Mouse (Mus musculus) granulocyte monocyte progenitor cell, adult 5-6 weeks (primary cell): ENCODE measurements at regions not wholly inside any gene's neighbourhood (a gene's known extent, or its start where the extent isn't known, plus 50 kb on each side); places are given as distances from the start of the nearest gene placed in this dataset.
"Not testable (repeated sequence)": the region's sequence is repeated elsewhere in the genome, so short reads cannot be mapped to it uniquely, and the experiment has no call there.

Experiments used
- ATAC-seq: replicated peaks from 2 replicates; pipeline ENCODE4 v1.8.0; 2016; ENCODE audit warnings: mild to moderate bottlenecking, moderate TSS enrichment, inconsistent platforms; ENCODE audit not compliant: poor library complexity, severe bottlenecking

DNA sequence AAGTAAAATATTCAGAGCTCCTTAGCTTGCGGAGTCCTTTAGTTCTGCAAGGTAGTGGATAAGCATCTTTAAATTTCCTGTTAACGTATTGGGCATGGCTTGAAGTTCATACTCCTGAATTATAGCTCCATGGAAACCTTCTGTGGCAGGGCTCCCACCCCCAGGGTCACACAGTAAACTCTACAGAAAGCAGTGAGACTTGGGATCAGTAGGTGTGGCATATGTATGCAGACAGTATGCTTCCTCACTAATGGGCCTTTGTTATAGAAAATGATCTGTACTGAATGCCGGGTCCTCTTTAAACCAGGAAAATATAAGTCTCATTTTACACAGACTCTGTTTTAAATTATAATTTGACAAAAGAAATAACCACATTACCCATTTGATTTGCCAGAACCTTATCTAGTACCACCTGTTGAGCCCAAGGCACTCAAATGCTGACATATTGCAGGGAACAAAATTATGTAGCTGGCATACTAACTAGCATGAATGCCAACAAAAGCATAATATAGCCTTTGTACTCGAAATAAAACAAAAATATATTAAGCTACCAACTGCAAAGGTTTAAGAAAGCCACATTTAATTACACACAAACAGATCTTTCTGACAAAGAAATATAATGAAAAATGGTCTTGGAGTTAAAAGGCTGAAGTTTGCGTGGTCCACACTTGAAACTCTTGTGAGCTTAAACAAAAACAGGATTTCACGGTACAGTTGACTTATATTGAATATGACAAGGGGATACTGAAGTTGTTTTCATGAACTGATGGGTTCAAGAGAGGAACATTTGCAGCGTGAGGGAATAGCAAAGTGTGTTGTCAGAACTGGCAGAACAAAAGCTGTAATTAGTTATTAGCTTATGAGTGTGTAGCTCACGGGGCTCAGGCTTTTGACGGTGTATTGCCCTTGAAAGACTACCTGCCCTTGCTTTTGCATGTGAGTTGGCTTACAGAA is 310.7 kb upstream of the Nr5a2 start:
- ATAC-seq: no peak

DNA sequence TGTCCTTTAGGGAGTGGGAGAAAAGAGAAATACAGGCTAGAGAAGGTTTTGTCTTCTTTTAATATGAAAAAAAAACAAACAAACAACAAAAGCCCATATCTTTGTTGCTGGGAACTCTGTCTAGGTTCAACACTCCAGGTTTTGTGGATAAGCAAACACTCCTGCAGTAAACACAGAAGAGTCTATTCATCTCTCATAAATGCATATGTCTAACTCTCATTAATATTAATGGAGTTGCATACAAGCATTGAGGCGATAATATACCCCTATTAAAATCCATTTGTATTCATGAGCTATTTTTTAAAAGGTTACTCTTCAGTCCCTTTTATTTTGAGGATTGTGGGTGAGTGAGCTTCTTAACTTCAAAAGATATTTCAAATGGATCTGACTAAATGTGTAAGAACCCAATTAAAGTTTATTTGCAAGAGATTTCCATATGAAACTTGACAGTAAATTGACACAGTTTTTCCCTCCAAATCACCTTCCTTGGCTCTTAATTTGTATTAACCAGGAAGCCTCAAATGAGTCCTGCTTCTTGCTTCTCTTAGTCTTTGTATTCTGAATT is 302.6 kb upstream of the Nr5a2 start:
- no peak for ATAC-seq

DNA sequence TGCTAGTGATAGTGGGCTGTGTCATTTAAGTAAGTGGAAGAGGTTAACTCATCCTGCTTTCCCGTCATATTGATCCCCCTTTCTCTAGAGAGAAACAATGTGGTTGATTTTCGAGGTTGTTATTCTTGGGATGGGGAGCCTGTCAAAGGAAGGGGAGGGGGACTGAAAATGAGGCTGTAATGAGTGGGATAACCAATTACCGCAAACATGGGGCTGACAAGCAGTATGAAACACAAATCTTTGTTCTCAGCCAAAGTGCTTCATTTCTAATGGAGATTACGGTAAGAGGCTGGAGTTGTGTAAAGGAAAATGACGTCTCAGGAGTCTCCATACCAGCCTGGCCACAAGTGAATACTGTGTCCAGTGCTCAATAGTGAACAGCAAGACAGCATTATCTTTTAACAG is 301.9 kb upstream of the Nr5a2 start:
- no peak for ATAC-seq

DNA sequence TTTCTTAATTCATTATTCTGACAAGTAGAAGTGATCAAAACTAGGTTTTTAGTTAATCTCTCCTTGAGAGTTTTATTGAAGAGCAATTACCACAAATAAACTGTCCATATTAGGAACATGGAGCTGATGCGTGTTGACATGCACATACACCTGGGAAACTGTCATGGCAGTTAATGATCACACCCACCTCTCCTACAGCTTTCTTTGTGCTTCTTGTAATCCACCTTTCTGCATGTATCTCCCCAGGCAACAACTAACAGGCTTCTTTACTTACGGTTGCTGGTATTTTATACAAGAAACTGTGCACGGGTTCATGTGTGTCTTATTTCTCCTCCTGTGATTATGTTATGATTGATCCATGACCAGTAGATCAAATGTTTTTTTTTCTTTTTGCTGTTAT is 296.0 kb upstream of the Nr5a2 start:
- ATAC-seq: no peak

DNA sequence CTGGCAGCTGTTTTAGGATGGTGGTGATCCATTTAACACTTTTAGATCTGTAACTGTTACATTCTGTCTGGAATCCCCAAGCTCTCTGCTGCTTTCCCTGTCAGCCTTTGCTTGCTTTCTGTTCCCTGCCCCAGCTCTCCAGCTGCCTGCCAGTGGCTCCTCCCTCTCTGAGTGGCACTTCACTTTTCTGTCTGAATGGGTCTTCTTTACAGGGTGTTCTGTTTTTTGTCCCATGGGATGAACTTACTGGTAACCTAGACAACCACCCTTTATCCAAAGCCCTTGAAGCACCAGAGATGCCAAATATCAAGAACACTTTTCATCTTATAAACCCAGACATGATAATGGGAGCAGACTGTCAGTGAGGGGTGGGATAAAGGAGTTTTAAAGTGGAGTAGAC is 294.8 kb upstream of the Nr5a2 start:
- no peak for ATAC-seq

DNA sequence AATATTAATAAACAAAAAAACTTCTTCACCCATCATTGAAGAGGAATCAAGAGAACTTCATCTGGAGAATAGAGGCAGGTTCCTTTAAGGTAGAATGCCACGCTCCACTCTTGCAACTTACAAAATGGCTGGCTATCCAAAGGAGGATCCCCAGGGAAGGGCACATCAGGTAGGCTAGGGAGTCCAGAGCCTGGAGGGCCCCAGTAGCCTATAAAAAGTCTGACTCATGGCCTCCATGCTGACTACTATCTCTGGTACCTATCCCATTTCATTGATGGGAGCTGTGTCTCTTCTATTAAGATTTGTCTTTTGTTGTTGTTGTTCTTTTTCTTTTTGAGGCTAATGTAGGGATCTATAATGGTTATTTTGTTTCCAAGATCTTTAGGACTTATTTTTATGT is 294.4 kb upstream of the Nr5a2 start:
- no peak for ATAC-seq

DNA sequence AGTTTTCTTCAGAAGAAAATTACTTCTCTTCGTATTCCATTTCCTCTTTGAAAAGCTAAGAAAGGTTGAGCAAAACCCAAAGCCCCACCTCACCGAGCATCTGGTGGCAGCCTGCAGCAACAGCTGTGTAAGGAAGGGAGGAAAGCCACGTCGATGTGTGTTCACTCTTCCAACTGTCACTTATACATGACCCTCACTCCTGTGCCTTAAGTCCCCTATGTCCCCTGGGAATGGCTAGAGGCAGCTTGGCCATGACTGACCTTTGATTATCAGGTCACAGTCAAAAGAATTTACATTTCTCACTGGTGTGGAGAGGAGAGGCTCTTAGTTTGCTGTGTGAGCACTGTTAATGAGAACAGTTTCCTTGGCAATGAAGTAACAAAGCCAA is 266.8 kb upstream of the Nr5a2 start:
- no peak for ATAC-seq

DNA sequence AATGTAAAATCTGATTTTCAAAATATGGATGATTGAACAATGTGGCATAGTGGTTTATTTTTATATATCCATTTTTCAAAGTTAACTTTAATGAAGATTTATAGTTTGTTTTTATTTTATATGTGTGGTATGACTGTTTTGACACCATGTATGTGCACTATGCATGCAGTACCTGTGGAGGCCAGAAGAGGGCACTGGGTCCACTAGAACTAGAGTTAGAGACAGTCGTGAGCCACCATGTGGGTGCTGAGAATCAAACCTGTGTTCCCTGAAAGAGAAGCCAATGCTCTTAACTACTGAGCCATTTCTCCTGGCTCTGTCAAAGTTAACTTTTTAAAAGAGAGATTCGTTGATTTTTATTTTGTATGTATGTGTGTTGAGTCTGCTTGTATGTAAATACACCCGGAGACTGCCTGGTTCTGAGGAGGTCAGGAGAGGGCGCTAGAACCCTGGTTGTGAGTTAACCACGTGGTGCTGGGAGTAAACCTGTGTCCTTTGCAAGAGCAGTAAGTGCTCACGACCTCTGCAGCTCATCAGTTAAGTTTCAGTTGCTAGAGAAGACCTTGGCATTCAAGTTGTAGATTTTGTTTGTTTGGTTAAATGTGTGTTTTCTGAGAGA is 266.3 kb upstream of the Nr5a2 start:
- ATAC-seq: peak; percentile 41; the same call in 1 of the 2 replicates

DNA sequence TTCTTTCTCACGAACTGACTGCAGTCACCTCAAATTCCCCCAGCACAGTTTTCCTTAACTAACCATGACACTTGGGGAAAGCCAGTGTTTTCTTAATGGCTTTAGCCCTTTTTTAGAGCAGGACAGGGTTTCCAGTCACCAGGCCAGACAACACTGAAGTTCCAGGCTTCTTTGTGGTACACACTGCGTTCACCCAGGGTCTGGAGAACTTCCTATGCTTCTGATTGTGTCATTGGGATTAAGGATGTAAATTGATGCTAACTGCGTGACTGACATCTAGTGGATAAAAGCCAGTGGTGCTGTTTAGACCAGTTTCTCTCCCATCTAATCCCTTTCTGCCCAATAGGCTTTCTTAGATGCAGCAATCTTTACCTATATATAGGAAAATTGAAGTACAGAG is 265.2 kb upstream of the Nr5a2 start:
- peak; percentile 64 for ATAC-seq

DNA sequence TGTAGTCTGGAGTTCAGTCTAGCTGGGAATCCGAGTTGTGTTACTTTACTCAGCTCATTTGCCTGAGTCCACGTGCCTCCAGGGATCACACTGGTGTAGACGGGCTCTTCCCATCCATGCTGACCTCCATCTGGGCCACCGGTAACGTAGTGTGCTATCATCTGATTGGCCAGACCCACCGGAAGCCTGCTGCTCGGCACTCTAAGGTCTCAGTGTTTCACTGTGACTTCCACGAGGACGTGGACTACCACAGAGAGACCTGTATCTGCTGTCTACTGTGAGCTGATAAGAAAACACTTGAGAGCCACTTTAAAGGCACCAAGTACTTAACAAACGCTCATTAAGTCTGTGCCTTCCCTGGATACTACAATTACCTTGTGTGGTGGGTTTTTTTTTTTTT is 262.8 kb upstream of the Nr5a2 start:
- no peak for ATAC-seq

DNA sequence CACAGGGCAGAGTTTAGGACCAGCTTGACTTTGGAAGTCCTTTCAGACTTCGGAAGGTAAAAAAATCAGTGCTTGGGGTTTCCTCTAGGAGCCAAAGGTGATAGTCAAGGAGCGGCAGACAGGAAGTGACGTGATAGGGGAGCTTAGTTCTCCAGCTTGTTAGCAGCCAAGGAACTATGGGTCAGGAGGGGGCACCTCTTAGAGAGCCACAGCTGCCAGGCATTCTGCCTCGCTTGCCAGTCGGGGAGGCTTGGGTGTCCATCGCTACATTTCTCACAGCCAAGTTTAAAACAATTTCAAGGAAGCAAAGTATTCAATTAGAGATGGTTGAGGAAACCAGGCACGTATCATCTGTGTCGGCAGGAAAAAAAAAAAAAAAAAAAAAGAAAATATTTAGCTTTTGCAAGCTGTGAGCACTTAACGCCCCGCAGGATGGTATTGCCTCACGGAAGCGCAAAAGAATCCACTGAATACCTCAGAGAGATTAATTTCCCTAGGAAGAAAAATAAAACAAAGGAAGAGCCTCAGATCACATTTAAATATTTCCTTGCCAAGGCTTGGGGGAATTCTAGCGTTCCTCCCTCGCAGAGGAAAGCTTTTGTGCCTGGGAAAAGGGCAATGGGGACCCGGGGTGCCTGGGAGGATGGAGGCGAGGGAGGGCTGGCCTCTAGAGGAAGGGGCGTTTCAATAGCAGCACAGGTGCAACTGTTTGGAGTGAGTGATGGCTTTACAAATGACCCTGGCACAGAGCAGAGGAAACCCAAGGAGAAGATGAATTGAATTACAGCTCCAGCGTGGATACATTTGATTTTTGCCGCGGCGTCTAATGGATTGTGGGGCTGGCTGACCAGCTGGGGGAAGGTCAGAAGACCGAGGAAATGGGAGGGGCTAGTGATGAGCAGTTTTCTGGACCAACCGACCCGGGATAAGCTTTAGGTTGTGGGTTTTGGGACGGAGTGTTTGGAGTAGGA is 261.1 kb upstream of the Nr5a2 start:
- ATAC-seq: no peak

DNA sequence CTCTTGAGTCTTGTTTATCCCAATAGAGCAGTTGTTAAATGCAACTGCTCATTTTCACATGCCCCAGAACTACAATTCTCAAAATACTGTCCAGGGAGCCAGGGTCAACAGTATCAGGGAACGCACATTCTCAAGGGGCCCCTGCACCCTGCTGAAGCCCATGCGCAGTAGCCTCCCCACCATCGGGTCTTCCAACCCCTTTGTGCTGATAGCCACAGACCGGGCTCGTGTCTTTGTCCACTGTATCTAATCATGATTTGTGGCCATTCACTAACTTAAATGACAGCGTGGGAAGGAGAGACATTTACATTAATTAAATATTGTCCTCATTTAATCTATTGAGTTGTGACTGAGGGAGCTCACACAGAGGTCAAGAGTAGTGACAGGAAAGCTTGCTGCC is 260.0 kb upstream of the Nr5a2 start:
- ATAC-seq: no peak

DNA sequence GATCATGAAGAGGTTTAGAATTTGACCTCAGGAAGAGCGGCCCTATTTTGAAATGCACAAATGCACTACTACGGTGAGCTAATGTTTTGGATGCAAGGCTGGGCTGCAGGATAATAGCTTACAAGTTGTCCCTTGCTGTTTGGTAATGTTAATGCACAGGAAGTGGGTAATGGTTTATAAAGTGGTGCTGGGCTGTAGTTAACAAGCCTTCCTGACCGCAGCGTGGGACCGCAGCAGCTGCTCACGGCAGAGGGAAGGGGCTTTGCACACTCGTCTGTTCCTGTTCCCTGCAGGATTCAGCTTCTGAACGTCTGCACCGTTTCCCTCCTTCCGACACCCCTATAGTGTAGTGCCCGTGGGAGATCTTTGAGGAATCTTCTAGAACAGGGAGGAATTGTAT is 258.4 kb upstream of the Nr5a2 start:
- peak; percentile 93 for ATAC-seq

DNA sequence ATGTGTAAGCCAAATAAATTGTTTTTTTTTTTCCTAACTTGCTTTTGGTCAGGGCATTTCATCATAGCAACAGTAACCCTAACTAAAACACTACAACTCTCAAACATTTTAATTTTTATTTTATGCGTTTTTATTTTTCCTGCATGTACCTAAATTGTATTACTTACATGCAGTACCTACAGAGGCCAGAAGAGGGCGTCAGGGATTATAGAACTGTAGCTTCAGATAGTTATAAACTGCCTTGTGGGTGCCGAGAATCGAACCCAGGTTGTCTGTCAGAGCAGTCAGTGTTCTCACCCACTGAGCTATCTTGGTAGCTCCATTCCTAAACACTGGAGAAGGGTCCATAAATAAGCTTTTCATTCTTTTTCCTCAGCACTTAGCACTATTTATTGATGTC is 257.8 kb upstream of the Nr5a2 start:
- ATAC-seq: no peak

DNA sequence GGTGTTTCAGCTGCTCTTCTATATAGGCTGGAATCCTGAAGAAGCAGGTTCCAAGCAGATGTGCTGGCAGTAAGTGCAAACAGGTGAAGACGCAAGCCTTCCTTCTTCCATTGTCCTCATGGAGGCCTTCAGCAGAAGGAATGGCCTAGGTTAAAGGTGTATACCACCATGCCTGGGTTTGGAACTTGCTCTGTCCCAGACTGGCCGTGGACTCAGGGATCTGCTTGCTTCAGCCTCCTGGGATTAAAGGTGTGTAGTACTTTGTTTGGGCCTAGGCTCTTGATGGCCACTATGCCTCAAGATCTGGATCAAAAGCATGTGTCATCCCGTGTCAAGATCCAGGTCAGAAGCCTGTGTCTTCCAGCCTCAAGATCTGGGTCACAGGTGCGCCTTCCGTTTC is 257.0 kb upstream of the Nr5a2 start:
- ATAC-seq: no peak

DNA sequence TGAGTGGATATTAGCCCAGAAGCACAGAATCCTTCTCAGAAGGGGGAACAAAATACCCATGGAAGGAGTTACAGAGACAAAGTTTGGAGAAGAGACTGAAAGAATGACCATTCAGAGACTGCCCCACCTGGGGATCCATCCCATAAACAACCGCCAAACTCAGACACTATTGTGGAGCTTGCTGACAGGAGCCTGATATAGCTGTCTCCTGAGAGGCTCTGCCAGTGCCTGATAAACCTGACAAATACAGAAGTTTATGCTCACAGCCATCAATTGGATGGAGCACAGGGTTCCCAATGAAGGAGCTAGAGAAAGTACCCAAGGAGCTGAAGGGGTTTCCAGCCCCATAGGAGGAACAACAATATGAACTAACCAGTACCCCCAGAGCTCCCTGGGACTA is 254.1 kb upstream of the Nr5a2 start:
- not testable (repeated sequence) for ATAC-seq

DNA sequence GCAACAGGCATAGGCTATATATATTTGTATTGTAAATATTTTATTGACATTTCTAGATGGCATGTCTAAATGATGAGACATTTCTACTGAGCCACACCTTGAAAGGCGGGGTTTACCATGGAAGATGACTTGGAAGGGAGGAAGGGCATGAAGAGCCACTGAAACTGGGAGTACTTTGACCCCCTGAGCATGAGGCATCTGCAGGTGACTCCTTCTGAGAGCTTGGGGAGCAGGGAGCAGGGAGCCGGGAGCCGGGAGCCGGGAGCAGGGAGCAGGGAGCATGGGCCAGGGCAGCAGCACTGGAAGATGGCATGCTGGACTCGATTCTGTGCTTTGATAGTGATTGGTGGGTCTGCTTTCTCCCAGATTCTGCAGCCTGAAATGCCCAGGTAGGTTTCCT is 253.5 kb upstream of the Nr5a2 start:
- no peak for ATAC-seq

DNA sequence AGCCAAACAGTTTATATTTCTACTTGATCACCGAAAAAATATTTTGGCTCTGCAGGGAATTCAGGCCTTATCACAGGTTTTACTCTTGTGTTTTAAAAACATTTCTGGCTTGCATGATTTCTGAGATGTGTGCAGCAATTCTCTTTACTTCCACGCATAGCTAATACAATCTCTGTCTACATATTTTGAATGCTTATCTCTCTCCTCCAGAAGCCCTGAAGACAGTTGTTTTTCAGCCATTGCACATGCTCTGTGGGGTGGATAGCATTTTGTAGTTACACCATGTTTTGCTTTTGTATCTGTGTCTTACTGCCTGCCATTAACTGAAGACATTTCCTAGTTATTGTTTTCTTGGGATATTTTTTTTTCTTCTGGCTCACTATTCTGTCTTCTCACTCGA is 252.6 kb upstream of the Nr5a2 start:
- ATAC-seq: no peak

DNA sequence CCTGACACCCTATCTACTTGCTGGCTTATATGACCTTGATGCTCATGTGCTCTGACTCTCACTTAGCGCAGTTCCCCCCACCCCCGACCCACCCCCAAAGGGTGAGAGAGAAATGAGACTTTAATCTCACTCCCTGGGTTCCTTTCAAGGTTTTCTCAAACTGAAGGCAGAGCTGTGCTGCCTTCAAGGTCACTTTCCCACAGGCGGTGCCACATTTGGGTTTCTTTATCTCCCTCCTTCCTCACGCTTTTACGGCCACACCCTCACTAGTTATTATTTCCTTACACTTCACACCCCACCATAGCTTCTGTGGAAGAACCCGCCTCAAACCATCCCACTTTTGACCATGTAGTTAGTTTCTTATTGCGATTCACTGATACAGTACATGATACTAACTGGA is 244.1 kb upstream of the Nr5a2 start:
- no peak for ATAC-seq

DNA sequence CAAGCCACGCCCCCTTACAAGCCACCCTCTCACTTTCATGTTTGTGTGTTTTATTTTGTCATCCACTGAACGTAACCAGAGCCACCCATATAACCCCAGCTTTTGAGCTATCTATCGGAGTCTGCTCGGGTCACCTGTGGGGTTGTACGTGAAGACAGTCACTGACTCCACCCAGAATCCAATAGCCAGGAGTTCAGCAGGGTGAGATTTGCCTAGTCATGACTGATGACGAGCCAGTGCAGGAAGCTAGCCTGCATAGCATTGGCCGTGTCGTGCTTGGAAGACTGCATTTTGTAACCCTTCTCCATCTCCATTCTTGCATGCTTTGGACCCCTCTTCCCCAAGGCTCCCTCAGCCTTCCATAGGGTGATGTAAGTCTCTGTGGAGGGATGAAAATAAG is 243.3 kb upstream of the Nr5a2 start:
- peak; percentile 44 for ATAC-seq

DNA sequence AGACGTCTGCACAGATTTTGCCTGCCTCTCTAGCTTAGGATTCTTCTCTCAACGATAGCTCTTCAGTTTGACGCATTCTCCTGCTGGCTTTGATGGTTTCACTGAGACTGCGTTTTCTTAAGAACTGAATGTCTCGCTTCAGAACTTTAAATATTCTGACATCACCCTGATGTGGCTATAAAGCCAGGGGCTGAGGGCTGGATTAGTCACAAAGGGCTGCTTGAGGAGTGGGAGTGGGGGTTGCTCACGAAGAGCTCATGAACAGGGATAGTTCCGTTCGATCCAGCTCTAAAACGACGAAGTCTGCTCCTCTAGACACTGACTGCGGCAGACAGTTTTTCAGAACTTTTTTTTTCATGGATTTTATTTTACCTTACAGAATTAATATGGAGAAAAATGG is 240.7 kb upstream of the Nr5a2 start:
- no peak for ATAC-seq
